Mouse (Mus musculus) lung, embryonic 14.5 days (tissue): Measurements from ENCODE around the gene G0s2. TPM values are rescaled to one million over a fixed set of nuclear protein-coding genes. Genes with fewer than 3 reads are reported as not detected.
A peak's percentile ranks its signal among the peaks of the same experiment; 100 is the strongest.

Source experiments
- ATAC-seq: fragments of 200-750 bp; cut with Nextera tagmentation; 2 replicates; pipeline ENCODE4 v1.8.0; 2017; ENCODE audit warnings: mild to moderate bottlenecking, moderate TSS enrichment, moderate library complexity; ENCODE audit not compliant: insufficient read depth
- DNase-seq: peaks from one replicate; pipeline ENCODE4 v3.0.0-alpha.2; 2015
- H3K27ac ChIP-seq: fragments of 300-500 bp; sonication (generic); 2 replicates; pipeline ENCODE4 v1.5.1; 2014; ENCODE audit warnings: low read depth, mild to moderate bottlenecking, moderate library complexity
- H3K27me3 ChIP-seq: fragments of 300-500 bp; sonication (generic); 2 replicates; pipeline ENCODE4 v1.6.1; 2014; ENCODE audit warnings: low read length, control low read depth; ENCODE audit not compliant: insufficient read depth
- H3K36me3 ChIP-seq: fragments of 300-500 bp; sonication (generic); 2 replicates; pipeline ENCODE4 v1.6.1; 2014; ENCODE audit warnings: control low read depth; ENCODE audit not compliant: insufficient read depth
- H3K4me1 ChIP-seq: fragments of 300-500 bp; sonication (generic); 2 replicates; pipeline ENCODE4 v1.6.1; 2014; ENCODE audit warnings: antibody characterized with exemption, control low read depth; ENCODE audit not compliant: insufficient read depth
- H3K4me2 ChIP-seq: fragments of 300-500 bp; sonication (generic); 2 replicates; pipeline ENCODE4 v1.6.1; 2014; ENCODE audit warnings: mild to moderate bottlenecking
- H3K4me3 ChIP-seq: fragments of 300-500 bp; sonication (generic); 2 replicates; pipeline ENCODE4 v1.5.1; 2014; ENCODE audit warnings: low read depth, low read length
- H3K9ac ChIP-seq: fragments of 300-500 bp; sonication (generic); 2 replicates; pipeline ENCODE4 v1.6.1; 2014
- H3K9me3 ChIP-seq: fragments of 300-500 bp; sonication (generic); 2 replicates; pipeline ENCODE4 v1.6.1; 2016; ENCODE audit warnings: low read depth, low read length, control low read depth
- CTCF ChIP-seq: IDR thresholded peaks from 2 replicates; pipeline ENCODE4 v1.5.1; 2016; ENCODE audit warnings: antibody characterized with exemption, low read depth
- WGBS: fragments of 180-500 bp; shearing (Covaris S2); extraction: QIAGEN DNeasy Blood & Tissue Kit; methylation state at CpG from one replicate; pipeline ENCODE4 v1.1.7; 2014; 5-methylcytosine and 5-hydroxymethylcytosine counted together
- polyA plus RNA-seq: library from polyadenylated mRNA; unstranded; fragments of >200 nt; fragmentation: Nextera tagmentation; extraction: Ambion mirVana; gene quantifications from 2 replicates; pipeline ENCODE4 v1.2.1, GENCODE M21; 2014

G0s2 gene
- polyA plus RNA-seq, 1 experiment from 2014 or later: 49.0 TPM

DNA sequence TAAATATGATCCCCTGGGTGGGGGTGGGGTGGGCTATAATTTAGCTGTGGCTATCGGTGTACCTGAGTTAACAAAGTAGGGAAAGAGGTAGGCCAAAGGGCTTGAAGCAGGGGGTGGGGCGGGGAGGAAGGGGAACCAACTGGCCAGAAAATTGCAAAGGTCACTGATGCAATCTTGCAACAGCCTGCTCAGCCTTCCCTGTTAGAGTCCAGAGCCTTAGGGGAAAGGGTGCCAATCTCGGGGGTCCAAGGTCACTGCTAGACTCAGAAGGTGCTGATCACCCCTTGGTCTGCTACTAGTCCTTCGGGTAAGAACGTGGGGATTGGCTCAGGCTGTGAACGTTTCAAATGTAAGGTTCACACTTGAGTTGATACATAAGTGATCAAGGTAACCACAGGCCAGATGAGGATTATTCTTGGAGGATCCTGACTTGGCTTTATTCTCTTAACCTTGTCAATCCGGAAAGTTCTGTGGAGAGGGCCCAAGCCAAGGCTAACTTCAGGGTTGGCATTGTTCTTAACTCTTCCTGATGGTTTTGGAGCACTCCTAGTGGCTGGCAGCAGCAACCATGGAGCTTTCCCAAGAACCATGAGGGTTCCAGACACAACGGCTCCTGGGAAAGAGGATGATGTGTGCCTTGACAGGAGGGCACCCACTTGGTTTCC is 1.5 kb upstream of the G0s2 start:
- Histone ChIP-seq H3K27ac (no peak overlapping the region), H3K36me3 (no peaks in the 10 kb centered on the region), H3K4me1 (0 out of 2 replicates have a peak, but pooled peaks cover 3% of the 10 kb centered on the region), H3K27me3 (no peaks in the 10 kb centered on the region), H3K9ac (no peak overlapping the region), H3K4me3 (no peak overlapping the region), H3K9me3 (no peaks in the 10 kb centered on the region), H3K4me2 (no peak overlapping the region)
- 70% methylated on average over 8 of the region's 8 CpGs for WGBS
- TF ChIP-seq CTCF: no peak
- DNase-seq (no peak), ATAC-seq (no peak)

DNA sequence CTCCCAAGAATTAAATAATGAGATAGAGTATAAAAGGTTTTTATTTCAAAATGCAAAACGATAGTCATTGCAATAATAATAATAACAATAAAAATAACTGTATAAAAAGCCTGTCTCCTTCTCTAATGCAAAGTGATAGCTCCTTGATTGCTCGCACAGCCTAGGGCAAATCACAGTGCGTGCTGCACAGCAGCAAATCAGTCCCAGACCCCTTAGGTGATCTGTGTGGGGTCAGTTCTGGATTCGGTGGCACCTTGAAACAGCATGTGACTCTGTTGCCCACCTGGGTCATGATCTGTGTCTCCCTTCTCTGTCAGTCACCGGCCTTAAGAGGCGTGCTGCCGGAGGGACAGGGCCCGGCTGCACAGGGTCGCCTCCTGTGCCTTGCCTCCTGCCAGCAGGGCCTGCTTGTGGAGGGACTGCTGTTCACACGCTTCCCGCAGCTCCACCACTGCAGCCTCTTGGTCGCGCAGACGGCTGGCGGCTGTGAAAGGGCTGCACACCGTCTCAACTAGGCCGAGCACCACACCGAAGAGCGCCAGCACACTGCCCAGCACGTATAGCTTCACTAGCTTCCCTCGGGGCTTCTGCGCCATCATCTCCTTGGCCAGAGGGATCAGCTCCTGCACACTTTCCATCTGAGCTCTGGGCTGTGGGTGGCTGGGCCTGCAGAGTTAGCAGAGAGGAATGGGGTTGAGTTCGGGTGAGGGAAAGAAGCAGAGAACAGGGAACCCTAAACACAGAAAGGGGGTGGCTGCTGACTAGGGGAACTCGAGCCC is 691 bp downstream of the G0s2 start:
- Histone ChIP-seq H3K4me3 (peak overlapping the region; percentile 45), H3K27me3 (no peaks in the 10 kb centered on the region), H3K9me3 (no peaks in the 10 kb centered on the region), H3K36me3 (no peaks in the 10 kb centered on the region), H3K27ac (peak overlapping the region; percentile 88), H3K9ac (peak overlapping the region; percentile 72), H3K4me2 (peak overlapping the region; percentile 85), H3K4me1 (0 out of 2 replicates have a peak, but pooled peaks cover 3% of the 10 kb centered on the region)
- no peak for TF ChIP-seq CTCF
- DNase-seq: peak; percentile 59
- ATAC-seq: peak; percentile 62
- WGBS: 13% methylated on average over 24 of the region's 24 CpGs

DNA sequence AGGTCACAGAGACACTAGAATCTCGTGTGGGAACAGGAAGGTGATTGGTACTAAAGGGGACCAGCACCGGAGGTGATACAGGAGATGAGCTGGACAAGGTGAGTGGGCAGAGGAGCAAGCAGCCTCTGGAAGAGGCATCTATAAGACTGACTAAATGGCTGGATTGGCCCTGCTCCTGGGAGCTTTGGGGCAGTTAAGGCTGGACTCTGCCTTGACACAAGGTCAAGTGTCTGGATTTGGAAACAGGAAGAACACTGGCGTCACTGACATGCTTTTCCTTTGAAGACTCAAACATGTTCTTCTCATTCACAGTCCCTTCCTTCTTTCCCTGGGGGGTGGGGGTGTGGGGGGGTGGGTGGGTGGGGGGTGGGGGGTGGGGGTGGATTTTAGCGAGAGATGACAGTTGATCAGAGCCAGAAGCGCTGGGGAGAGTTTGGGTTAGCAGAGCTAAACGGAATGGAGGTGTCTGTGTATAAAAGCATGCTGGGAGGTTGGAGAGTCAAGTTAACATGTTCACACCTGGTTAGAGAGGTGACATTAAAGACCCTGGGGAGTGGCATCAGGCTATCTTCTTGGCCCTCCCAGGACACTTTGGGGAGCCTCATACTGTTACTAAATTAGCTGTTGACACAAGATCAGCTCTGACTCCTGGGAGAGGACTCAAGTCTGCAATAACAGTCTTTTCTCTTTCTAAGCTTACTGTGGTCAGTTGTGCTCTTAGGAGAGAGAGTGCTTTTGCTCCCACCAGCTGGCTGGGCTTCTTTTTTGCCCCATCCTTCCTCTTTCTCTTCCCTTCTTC is 1.9 kb downstream of the G0s2 start:
- WGBS: 26% methylated on average over 6 of the region's 6 CpGs
- Histone ChIP-seq H3K9me3 (no peaks in the 10 kb centered on the region), H3K4me3 (peak overlapping the region; percentile 45; the same call in 1 of the 2 replicates), H3K27me3 (no peaks in the 10 kb centered on the region), H3K4me2 (peak overlapping the region; percentile 85), H3K36me3 (no peaks in the 10 kb centered on the region), H3K27ac (peak overlapping the region; percentile 30; the same call in 1 of the 2 replicates), H3K4me1 (0 out of 2 replicates have a peak, but pooled peaks cover 3% of the 10 kb centered on the region), H3K9ac (peak overlapping the region; percentile 16; the same call in 1 of the 2 replicates)
- TF ChIP-seq CTCF: no peak
- DNase-seq (peak; percentile 44), ATAC-seq (no peak)

DNA sequence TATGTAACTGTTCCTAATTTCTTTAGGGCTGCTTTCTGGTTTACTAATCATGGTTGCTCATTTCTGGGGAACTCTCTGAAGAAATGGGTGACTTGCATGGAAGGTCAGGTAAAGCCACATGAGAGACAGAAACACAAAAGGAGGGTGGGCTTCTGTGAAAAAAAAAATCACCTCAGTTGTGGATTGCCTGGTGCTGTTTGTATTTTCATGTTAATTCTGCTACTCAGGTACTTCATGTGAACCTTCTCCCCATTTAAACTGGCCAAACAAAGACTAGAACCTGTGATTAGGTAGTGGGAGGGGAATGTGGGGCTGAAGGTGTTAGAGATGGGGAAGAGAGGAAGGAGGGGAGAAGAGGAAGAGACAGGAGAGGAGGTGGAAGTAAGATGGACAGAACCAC is 7.3 kb downstream of the G0s2 start:
- no peak for DNase-seq
- ATAC-seq: no peak
- H3K4me1 ChIP-seq: peaks cover 4% of the 10 kb centered on the region; the same call in 1 of the 2 replicates

DNA sequence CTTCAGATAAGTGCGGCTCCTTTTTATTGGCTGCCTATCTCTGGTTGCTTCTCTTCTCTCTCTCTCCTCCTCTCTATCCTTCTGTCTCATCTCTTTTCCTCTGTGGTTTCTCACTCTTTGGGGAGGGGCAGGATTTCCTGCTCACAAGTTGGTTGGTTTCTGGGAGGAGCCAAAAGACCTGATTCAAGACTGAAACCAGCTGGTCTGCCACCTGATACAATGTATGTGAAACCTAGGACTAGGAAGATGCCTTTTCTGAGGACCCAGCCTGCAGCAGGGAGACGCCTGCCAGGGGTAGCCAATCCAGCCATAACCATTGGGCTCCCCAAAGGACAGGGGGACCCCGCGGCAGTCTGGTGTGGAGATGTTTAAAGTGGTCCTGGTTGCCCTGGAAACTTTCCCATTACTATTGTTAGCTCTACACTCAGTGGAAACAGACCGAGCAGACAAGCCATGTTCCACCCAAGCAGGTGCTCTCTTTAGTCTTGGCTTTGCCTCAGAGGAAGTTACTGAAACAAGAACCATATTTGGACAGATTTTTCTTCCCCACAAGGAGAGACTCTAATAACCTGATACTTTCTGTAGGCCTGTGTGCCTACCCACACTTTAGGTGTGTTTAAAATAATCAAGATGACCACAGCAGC is 8.9 kb downstream of the G0s2 start, which contains the start of gene Hsd11b1:
TSS of gene Hsd11b1 (minus strand) at position 121 of the 644 bp plus-strand sequence.
- Histone ChIP-seq H3K9ac (no peak within 1 kb of the TSS), H3K36me3 (no peaks in the 10 kb centered on the region), H3K4me2 (no peak within 1 kb of the TSS), H3K4me1 (peaks cover 4% of the 10 kb centered on the region; the same call in 1 of the 2 replicates), H3K4me3 (no peak within 1 kb of the TSS), H3K27ac (no peak within 1 kb of the TSS), H3K9me3 (no peaks in the 10 kb centered on the region), H3K27me3 (no peaks in the 10 kb centered on the region)
- TF ChIP-seq CTCF: no peak
- 58% methylated on average over 5 of the region's 5 CpGs for WGBS
- DNase-seq (peak; percentile 40), ATAC-seq (peak; percentile 20; the same call in 1 of the 2 replicates)

More for the DNA sequence above, 7.3 kb downstream of the G0s2 start:
- no peak overlapping the region for H3K9ac ChIP-seq
- no peaks in the 10 kb centered on the region for H3K27me3 ChIP-seq
- no peaks in the 10 kb centered on the region for H3K36me3 ChIP-seq
- no peak overlapping the region for H3K27ac ChIP-seq
- H3K9me3 ChIP-seq: no peaks in the 10 kb centered on the region
- no peak overlapping the region for H3K4me2 ChIP-seq
- no peak for TF ChIP-seq CTCF
- H3K4me3 ChIP-seq: no peak overlapping the region

DNA sequence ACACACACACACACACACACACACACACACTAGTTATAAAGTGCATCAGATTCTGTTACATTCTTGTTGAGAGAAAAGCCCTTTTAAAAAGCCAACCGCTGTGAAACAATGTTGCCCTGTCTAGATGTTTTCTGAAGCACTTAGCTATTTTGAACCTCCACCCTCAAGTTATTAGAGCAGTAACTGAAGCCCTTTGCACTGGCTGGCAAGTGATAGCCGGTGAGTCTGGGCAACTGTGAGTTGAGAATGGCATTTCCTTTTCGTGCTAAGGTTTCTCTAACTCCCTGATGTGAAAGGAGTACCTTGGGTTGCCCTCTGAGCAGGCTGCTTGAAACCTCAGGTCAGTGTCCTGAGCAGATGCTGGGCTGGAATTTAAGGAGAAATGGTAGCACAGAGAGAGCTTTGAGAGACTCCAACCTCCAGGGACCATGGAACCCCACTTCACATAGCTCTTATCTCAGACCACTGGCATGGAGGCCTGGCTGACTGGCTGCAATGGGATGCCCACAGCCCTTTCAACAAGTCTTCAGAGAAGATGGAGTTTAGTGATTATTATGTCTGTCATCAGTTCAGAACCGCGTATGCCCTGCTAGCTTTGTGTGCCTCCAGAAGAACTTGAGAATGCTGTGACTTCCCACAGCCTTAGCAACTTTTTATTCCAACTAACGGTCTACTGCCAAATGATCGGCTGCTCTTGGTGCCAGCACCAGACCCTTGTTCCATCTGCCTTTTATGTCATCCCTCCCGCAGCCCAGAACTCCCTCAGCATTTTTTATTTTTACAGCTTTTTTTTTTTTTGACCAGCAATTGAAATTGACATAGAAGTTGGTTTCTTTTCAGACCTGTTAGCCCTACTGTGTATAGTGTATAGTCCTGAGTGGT is 9.8 kb downstream of the G0s2 start:
- no peak overlapping the region for H3K4me3 ChIP-seq
- H3K36me3 ChIP-seq: no peaks in the 10 kb centered on the region
- 74% methylated on average over 8 of the region's 8 CpGs for WGBS
- H3K4me1 ChIP-seq: peaks cover 4% of the 10 kb centered on the region; the same call in 1 of the 2 replicates
- TF ChIP-seq CTCF: no peak
- H3K27me3 ChIP-seq: no peaks in the 10 kb centered on the region
- no peak overlapping the region for H3K27ac ChIP-seq
- ATAC-seq: no peak
- H3K4me2 ChIP-seq: no peak overlapping the region
- H3K9me3 ChIP-seq: no peaks in the 10 kb centered on the region
- DNase-seq: no peak
- H3K9ac ChIP-seq: no peak overlapping the region
